8 mouse cellular contexts compared by ENCODE assay signal in genomic region chr11:60931869-60932481, GRCm38 (mm10). TPM values are rescaled to one million over a fixed set of nuclear protein-coding genes. Genes with fewer than 3 reads are reported as not detected.
DNase-seq lines count a peak whose midpoint lies in the region; ATAC-seq lines count a peak whose summit lies in the region.

TSS of gene Map2k3 (plus strand) at chr11:60932033.

- peaks cover 26% of the 10 kb centered on the region for H3K4me1 ChIP-seq in hindbrain, embryonic 16.5 days (ENCODE audit: control insufficient read depth, insufficient read depth, low read depth, low read length)

- H3K36me3 ChIP-seq in hindbrain, embryonic 16.5 days (ENCODE audit: control insufficient read depth, insufficient read depth, low read length) = no peaks in the 10 kb centered on the region
- H3K36me3 ChIP-seq in macrophage (ENCODE audit: inconsistent target) = no peaks in the 10 kb centered on the region

- peak within 1 kb of the TSS; percentile 73; the same call in 1 of the 2 replicates for H3K27ac ChIP-seq in hindbrain, embryonic 16.5 days (ENCODE audit: low read depth, low read length)
- peak within 1 kb of the TSS; percentile 82 for H3K27ac ChIP-seq in macrophage

- H3K4me2 ChIP-seq in hindbrain, embryonic 16.5 days (ENCODE audit: low read length) = peak within 1 kb of the TSS; percentile 76

- WGBS in hindbrain, embryonic 16.5 days = 0% methylated on average over 55 of the region's 59 CpGs
- WGBS in macrophage (ENCODE audit: missing documents) = under 1% methylated on average over 36 of the region's 59 CpGs

- H3K79me2 ChIP-seq in macrophage (ENCODE audit: inconsistent target) = peaks cover 52% of the 10 kb centered on the region

- DNase-seq in T-cell, adult 2 months (ENCODE audit: low spot score) = peak; percentile 93
- DNase-seq in cerebellum, postnatal 36 days = peak; percentile 94 to 97
- DNase-seq in gastrocnemius, adult 18-20 months (ENCODE audit: low spot score) = peak; percentile 97
- DNase-seq in left cerebral cortex, adult 18-20 months (ENCODE audit: low spot score in 2 of 2) = peak; percentile 93 to 96
- peak; percentile 97 for DNase-seq in right cerebral cortex, adult 18-20 months
- DNase-seq in urinary bladder, postnatal 10 days (ENCODE audit: low spot score) = peak; percentile 87

- H3K9ac ChIP-seq in hindbrain, embryonic 16.5 days (ENCODE audit: low read depth, low read length) = peak within 1 kb of the TSS; percentile 85

- H3K9me3 ChIP-seq in hindbrain, embryonic 16.5 days (ENCODE audit: control insufficient read depth, low read length) = no peaks in the 10 kb centered on the region

- no peaks in the 10 kb centered on the region for H3K27me3 ChIP-seq in hindbrain, embryonic 16.5 days (replicated peaks; ENCODE audit: control insufficient read depth, insufficient read depth, low read length)

- ATAC-seq in hindbrain, embryonic 16.5 days = peak; percentile 95

- peak within 1 kb of the TSS; percentile 82 for H3K4me3 ChIP-seq in hindbrain, embryonic 16.5 days (ENCODE audit: low read length)
- peak within 1 kb of the TSS; percentile 96 for H3K4me3 ChIP-seq in macrophage (ENCODE audit: inconsistent target)

RNA-seq across cellular contexts. Expression of gene Map2k3, which starts in this region (rescaled TPM):
- total RNA-seq in gastrocnemius, adult 18-20 months (2021) = 100 to 1,000 TPM; 105 to 173 TPM
- 30.1 and 33.6 TPM in 2 replicates for polyA plus RNA-seq in hindbrain, embryonic 16.5 days (2015; fragmentation: Nextera tagmentation; extraction: Ambion mirVana)
- total RNA-seq in left cerebral cortex, adult 18-20 months (2021) = 10 to 100 TPM; 20.5 to 21.4 TPM
- total RNA-seq in macrophage (2018; cell fraction: chromatin; rRNA removed) = 100 to 1,000 TPM in 12 of 26 experiments, 10 to 100 TPM in 14; 34.0 to 769 (median 90.4) TPM
- total RNA-seq in macrophage (2018; cell fraction: cytosol; rRNA removed) = 100 to 1,000 TPM in 4 of 26 experiments, 10 to 100 TPM in 22; 21.9 to 176 (median 42.3) TPM
- total RNA-seq in macrophage (2018; cell fraction: nucleus; rRNA removed) = 100 to 1,000 TPM in 11 of 26 experiments, 10 to 100 TPM in 15; 27.6 to 346 (median 55.5) TPM
- polyA plus RNA-seq in macrophage (2018) = 27.6 to 67.9 TPM (median 38.6 TPM) in 3 replicates

Comparison
In these comparisons a context has a peak if more than half of its experiments do, and no peak if none do; other contexts are left out.
1. Peak in every context shown above with its lines: DNase-seq, ATAC-seq, H3K4me3 ChIP-seq and H3K27ac ChIP-seq.
2. RNA of gene Map2k3 (total RNA-seq): 105 to 173 TPM in gastrocnemius, adult 18-20 months; 20.5 to 21.4 TPM in left cerebral cortex, adult 18-20 months; every median in the first group is over 4 times any median in the second.